ENCODE assay signal across 16 mouse cellular contexts in genomic region chr3:145883233-145883632, GRCm38 (mm10). TPM values are rescaled to one million over a fixed set of nuclear protein-coding genes. Genes with fewer than 3 reads are reported as not detected.
DNase-seq lines count a peak whose midpoint lies in the region; ATAC-seq and TF ChIP-seq lines count a peak whose summit lies in the region.
"Had no signal": no experiment of that assay in that cellular context is flagged by ENCODE, and none has a peak within 500 bp of the region (broad histone marks: within the 10 kb centered on the region; RNA-seq: fewer than 3 reads in every experiment).

No protein-coding gene starts in this region.

- no peak overlapping the region for H3K27ac ChIP-seq in stomach, embryonic 16.5 days (ENCODE audit: low read length)
- no peak overlapping the region for H3K27ac ChIP-seq in stomach, postnatal 0 days (replicated peaks)
- peak overlapping the region; percentile 37 for H3K27ac ChIP-seq in forebrain, embryonic 13.5 days
- no peak overlapping the region for H3K27ac ChIP-seq in midbrain, embryonic 13.5 days
- H3K27ac ChIP-seq: intestine, embryonic 15.5 days; neural tube, embryonic 13.5 days had no signal

- no peak overlapping the region for H3K4me2 ChIP-seq in stomach, embryonic 16.5 days (ENCODE audit: low read depth, low read length)
- H3K4me2 ChIP-seq in stomach, postnatal 0 days (replicated peaks; ENCODE audit: low read depth), result no peak overlapping the region
- no peak overlapping the region for H3K4me2 ChIP-seq in forebrain, embryonic 13.5 days
- H3K4me2 ChIP-seq in midbrain, embryonic 13.5 days (replicated peaks), result no peak overlapping the region
- H3K4me2 ChIP-seq: heart, embryonic 12.5 days; intestine, embryonic 15.5 days; neural tube, embryonic 13.5 days had no signal

- H3K9ac ChIP-seq in stomach, embryonic 16.5 days (ENCODE audit: low read length), result no peak overlapping the region
- H3K9ac ChIP-seq in stomach, postnatal 0 days (ENCODE audit: low read length), result no peak overlapping the region
- H3K9ac ChIP-seq in forebrain, embryonic 13.5 days, result no peak overlapping the region
- H3K9ac ChIP-seq in midbrain, embryonic 13.5 days (replicated peaks), result no peak overlapping the region
- H3K9ac ChIP-seq: heart, embryonic 12.5 days; intestine, embryonic 15.5 days; neural tube, embryonic 13.5 days had no signal

- H3K4me3 ChIP-seq in stomach, embryonic 16.5 days (replicated peaks; ENCODE audit: low read length), result no peak overlapping the region
- no peak overlapping the region for H3K4me3 ChIP-seq in stomach, postnatal 0 days (ENCODE audit: low read depth, low read length)
- H3K4me3 ChIP-seq in forebrain, embryonic 13.5 days, result no peak overlapping the region
- H3K4me3 ChIP-seq in midbrain, embryonic 13.5 days (replicated peaks), result no peak overlapping the region
- H3K4me3 ChIP-seq: heart, embryonic 12.5 days; intestine, embryonic 15.5 days; neural tube, embryonic 13.5 days had no signal

- TF ChIP-seq CTCF in stomach, postnatal 0 days (IDR thresholded peaks at IDR 0.05; ENCODE audit: low read depth), result no peak

- H3K27me3 ChIP-seq in stomach, embryonic 16.5 days (ENCODE audit: control insufficient read depth, insufficient read depth, low read length), result no peaks in the 10 kb centered on the region
- no peaks in the 10 kb centered on the region for H3K27me3 ChIP-seq in stomach, postnatal 0 days (ENCODE audit: control insufficient read depth, insufficient read depth, low read length)
- no peaks in the 10 kb centered on the region for H3K27me3 ChIP-seq in forebrain, embryonic 13.5 days
- peaks cover 32% of the 10 kb centered on the region; the same call in 1 of the 2 replicates for H3K27me3 ChIP-seq in midbrain, embryonic 13.5 days
- H3K27me3 ChIP-seq: heart, embryonic 12.5 days; intestine, embryonic 15.5 days; neural tube, embryonic 13.5 days had no signal

- WGBS in stomach, embryonic 16.5 days, result 42% methylated on average over 2 of the region's 2 CpGs
- 20% methylated on average over 2 of the region's 2 CpGs for WGBS in stomach, postnatal 0 days
- 19% methylated on average over 2 of the region's 2 CpGs for WGBS in forebrain, embryonic 13.5 days
- 28% methylated on average over 2 of the region's 2 CpGs for WGBS in midbrain, embryonic 13.5 days

- no peak for DNase-seq in stomach, postnatal 0 days (ENCODE audit: low spot score)
- DNase-seq in retina, postnatal 7 days (ENCODE audit: low read depth, low spot score), result peak; percentile 43
- DNase-seq in right cerebral cortex, postnatal 4 days, result no peak
- DNase-seq in ovary, postnatal 14 days (ENCODE audit: low spot score), result no peak
- DNase-seq: cerebellum, postnatal 14 days; liver; lung, adult 18-20 months; lung, postnatal 36 days had no signal

- peak; percentile 27; the same call in 1 of the 2 replicates for ATAC-seq in stomach, embryonic 16.5 days (ENCODE audit: insufficient read depth, low FRiP score)
- ATAC-seq in stomach, postnatal 0 days (ENCODE audit: low FRiP score, low TSS enrichment), result no peak
- no peak for ATAC-seq in forebrain, embryonic 13.5 days
- ATAC-seq in midbrain, embryonic 13.5 days, result peak; percentile 77
- ATAC-seq in megakaryocyte progenitor cell, adult 5-6 weeks (replicated peaks; ENCODE audit: poor library complexity), result no peak
- ATAC-seq: intestine, embryonic 15.5 days had no signal

- no peak for TF ChIP-seq EP300 in stomach, postnatal 0 days (optimal IDR thresholded peaks at IDR 0.05)

- H3K36me3 ChIP-seq in stomach, embryonic 16.5 days (ENCODE audit: control insufficient read depth, insufficient read depth, low read length), result no peaks in the 10 kb centered on the region
- H3K36me3 ChIP-seq in stomach, postnatal 0 days (ENCODE audit: control insufficient read depth, insufficient read depth, low read length), result no peaks in the 10 kb centered on the region
- H3K36me3 ChIP-seq in forebrain, embryonic 13.5 days (ENCODE audit: poor library complexity, severe bottlenecking), result no peaks in the 10 kb centered on the region
- no peaks in the 10 kb centered on the region for H3K36me3 ChIP-seq in midbrain, embryonic 13.5 days
- H3K36me3 ChIP-seq: G1E; heart, embryonic 12.5 days; intestine, embryonic 15.5 days; neural tube, embryonic 13.5 days had no signal

- H3K4me1 ChIP-seq in stomach, embryonic 16.5 days (ENCODE audit: control insufficient read depth, insufficient read depth, low read length), result peaks cover 9% of the 10 kb centered on the region; the same call in 1 of the 2 replicates
- H3K4me1 ChIP-seq in stomach, postnatal 0 days (replicated peaks; ENCODE audit: control insufficient read depth, insufficient read depth), result peaks cover 3% of the 10 kb centered on the region; the same call in 1 of the 2 replicates
- H3K4me1 ChIP-seq in forebrain, embryonic 13.5 days, result peaks cover 59% of the 10 kb centered on the region
- H3K4me1 ChIP-seq in midbrain, embryonic 13.5 days (replicated peaks), result peaks cover 32% of the 10 kb centered on the region

- no peaks in the 10 kb centered on the region for H3K9me3 ChIP-seq in stomach, embryonic 16.5 days (replicated peaks; ENCODE audit: control insufficient read depth, low read length)
- no peaks in the 10 kb centered on the region for H3K9me3 ChIP-seq in stomach, postnatal 0 days (ENCODE audit: control insufficient read depth, low read length)
- H3K9me3 ChIP-seq in forebrain, embryonic 13.5 days (replicated peaks), result no peaks in the 10 kb centered on the region
- H3K9me3 ChIP-seq in midbrain, embryonic 13.5 days, result no peaks in the 10 kb centered on the region
- H3K9me3 ChIP-seq: G1E; heart, embryonic 12.5 days; intestine, embryonic 15.5 days; neural tube, embryonic 13.5 days had no signal

RNA-seq across cellular contexts. Expression of gene Bcl10, which starts 39.4 kb away (rescaled TPM):
- polyA plus RNA-seq in stomach, embryonic 16.5 days (2015; fragmentation: Nextera tagmentation; extraction: Ambion mirVana), result 50.3 and 52.1 TPM in 2 replicates
- polyA plus RNA-seq in stomach, postnatal 0 days (2015; fragmentation: Nextera tagmentation; extraction: Ambion mirVana), result 43.5 and 46.1 TPM in 2 replicates
- 42.7 and 45.4 TPM in 2 replicates for polyA plus RNA-seq in forebrain, embryonic 13.5 days (2015; fragmentation: Nextera tagmentation; extraction: Ambion mirVana)
- polyA plus RNA-seq in midbrain, embryonic 13.5 days (2015; fragmentation: Nextera tagmentation; extraction: Ambion mirVana), result 36.0 and 40.0 TPM in 2 replicates
- total RNA-seq in megakaryocyte progenitor cell, adult 5-6 weeks (2015), result 41.2 and 43.6 TPM in 2 replicates
- total RNA-seq in megakaryocyte progenitor cell, adult 5-6 weeks (2017), result 33.8 and 39.0 TPM in 2 replicates

RNA-seq across cellular contexts. Expression of gene 2410004B18Rik, which starts 54.6 kb away (rescaled TPM):
- 31.7 and 41.2 TPM in 2 replicates for polyA plus RNA-seq in stomach, embryonic 16.5 days (2015; fragmentation: Nextera tagmentation; extraction: Ambion mirVana)
- polyA plus RNA-seq in stomach, postnatal 0 days (2015; fragmentation: Nextera tagmentation; extraction: Ambion mirVana), result 33.1 and 36.4 TPM in 2 replicates
- polyA plus RNA-seq in forebrain, embryonic 13.5 days (2015; fragmentation: Nextera tagmentation; extraction: Ambion mirVana), result 62.5 and 67.0 TPM in 2 replicates
- polyA plus RNA-seq in midbrain, embryonic 13.5 days (2015; fragmentation: Nextera tagmentation; extraction: Ambion mirVana), result 70.0 and 73.0 TPM in 2 replicates
- 25.3 and 42.3 TPM in 2 replicates for total RNA-seq in megakaryocyte progenitor cell, adult 5-6 weeks (2015)
- total RNA-seq in megakaryocyte progenitor cell, adult 5-6 weeks (2017), result 13.3 and 14.0 TPM in 2 replicates

Comparison
In these comparisons a context has a peak if more than half of its experiments do, and no peak if none do; other contexts are left out.
1. ATAC-seq: peak in stomach, embryonic 16.5 days (single experiment) and midbrain, embryonic 13.5 days (single experiment); none in stomach, postnatal 0 days (single experiment), forebrain, embryonic 13.5 days (single experiment) and megakaryocyte progenitor cell, adult 5-6 weeks (single experiment).